Mouse (Mus musculus): Measurements from ENCODE around the gene Ssh2. TPM values are rescaled to one million over a fixed set of nuclear protein-coding genes. Genes with fewer than 3 reads are reported as not detected.

The Ssh2 gene
- polyA plus RNA-seq, 1 experiment from 2014 or later: 2.7 TPM

- H3K27ac ChIP-seq (ENCODE audit: low read depth, low read length): peak overlapping the region; percentile 94; the same call in 1 of the 2 replicates
- no peak overlapping the region for H3K4me3 ChIP-seq (ENCODE audit: low read depth, low read length)
- no peak overlapping the region for H3K4me2 ChIP-seq (replicated peaks; ENCODE audit: low read depth)
- peaks cover 16% of the 10 kb centered on the region for H3K4me1 ChIP-seq (replicated peaks; ENCODE audit: control insufficient read depth, insufficient read depth, low read length)
- ATAC-seq: no peak
- no peaks in the 10 kb centered on the region for H3K9me3 ChIP-seq (ENCODE audit: control insufficient read depth)
- H3K27me3 ChIP-seq (replicated peaks; ENCODE audit: control insufficient read depth, insufficient read depth, low read length): no peaks in the 10 kb centered on the region
- H3K36me3 ChIP-seq (ENCODE audit: control insufficient read depth, insufficient read depth): peaks cover 71% of the 10 kb centered on the region
- WGBS: 69% methylated on average over 3 of the region's 3 CpGs
- TF ChIP-seq CTCF (IDR thresholded peaks at IDR 0.05; ENCODE audit: low read depth): no peak
- H3K9ac ChIP-seq (ENCODE audit: low read depth, low read length): no peak overlapping the region
These were observed 287.4 kb downstream of the Ssh2 start for GRCm38 (mm10) chr11:77503511-77503910.

GRCm38 (mm10) chr11:77504377-77504776 lies 288.3 kb downstream of the Ssh2 start:
- TF ChIP-seq CTCF (IDR thresholded peaks at IDR 0.05; ENCODE audit: low read depth): no peak
- Histone ChIP-seq H3K4me1 (replicated peaks; ENCODE audit: control insufficient read depth, insufficient read depth, low read length) (peaks cover 15% of the 10 kb centered on the region), H3K9me3 (ENCODE audit: control insufficient read depth) (no peaks in the 10 kb centered on the region), H3K4me2 (replicated peaks; ENCODE audit: low read depth) (no peak overlapping the region), H3K27me3 (replicated peaks; ENCODE audit: control insufficient read depth, insufficient read depth, low read length) (no peaks in the 10 kb centered on the region), H3K9ac (ENCODE audit: low read depth, low read length) (no peak overlapping the region), H3K36me3 (ENCODE audit: control insufficient read depth, insufficient read depth) (peaks cover 62% of the 10 kb centered on the region), H3K4me3 (ENCODE audit: low read depth, low read length) (no peak overlapping the region), H3K27ac (ENCODE audit: low read depth, low read length) (peak overlapping the region; percentile 94)
- no peak for ATAC-seq
- 91% methylated on average over 19 of the region's 19 CpGs for WGBS

GRCm38 (mm10) chr11:77505291-77505980 lies 289.3 kb downstream of the Ssh2 start:
- H3K27ac ChIP-seq (ENCODE audit: low read depth, low read length): peak overlapping the region; percentile 94
- H3K4me1 ChIP-seq (replicated peaks; ENCODE audit: control insufficient read depth, insufficient read depth, low read length): peaks cover 15% of the 10 kb centered on the region
- peak; percentile 35; the same call in 1 of the 2 replicates for TF ChIP-seq CTCF (IDR thresholded peaks at IDR 0.05; ENCODE audit: low read depth)
- ATAC-seq: peak; percentile 74
- WGBS: 67% methylated on average over 22 of the region's 22 CpGs
- H3K4me2 ChIP-seq (replicated peaks; ENCODE audit: low read depth): peak overlapping the region; percentile 51
- H3K36me3 ChIP-seq (ENCODE audit: control insufficient read depth, insufficient read depth): peaks cover 52% of the 10 kb centered on the region
- H3K27me3 ChIP-seq (replicated peaks; ENCODE audit: control insufficient read depth, insufficient read depth, low read length): no peaks in the 10 kb centered on the region
- 0 out of 2 replicates have a peak overlapping the region, but pooled peaks have one; percentile 7 for H3K9ac ChIP-seq (ENCODE audit: low read depth, low read length)
- no peaks in the 10 kb centered on the region for H3K9me3 ChIP-seq (ENCODE audit: control insufficient read depth)
- H3K4me3 ChIP-seq (ENCODE audit: low read depth, low read length): no peak overlapping the region

GRCm38 (mm10) chr11:77506273-77506672 lies 290.2 kb downstream of the Ssh2 start:
- Histone ChIP-seq H3K27ac (ENCODE audit: low read depth, low read length) (peak overlapping the region; percentile 94), H3K36me3 (ENCODE audit: control insufficient read depth, insufficient read depth) (peaks cover 44% of the 10 kb centered on the region), H3K4me3 (ENCODE audit: low read depth, low read length) (no peak overlapping the region), H3K9me3 (ENCODE audit: control insufficient read depth) (no peaks in the 10 kb centered on the region), H3K9ac (ENCODE audit: low read depth, low read length) (no peak overlapping the region), H3K4me1 (replicated peaks; ENCODE audit: control insufficient read depth, insufficient read depth, low read length) (peaks cover 15% of the 10 kb centered on the region), H3K27me3 (replicated peaks; ENCODE audit: control insufficient read depth, insufficient read depth, low read length) (no peaks in the 10 kb centered on the region), H3K4me2 (replicated peaks; ENCODE audit: low read depth) (peak overlapping the region; percentile 51; the same call in 1 of the 2 replicates)
- peak; percentile 38; the same call in 1 of the 2 replicates for TF ChIP-seq CTCF (IDR thresholded peaks at IDR 0.05; ENCODE audit: low read depth)
- 38% methylated on average over 14 of the region's 14 CpGs for WGBS
- peak; percentile 86 for ATAC-seq

- Histone ChIP-seq H3K27ac (ENCODE audit: low read depth, low read length) (peak overlapping the region; percentile 65), H3K4me3 (ENCODE audit: low read depth, low read length) (no peak overlapping the region), H3K9ac (ENCODE audit: low read depth, low read length) (no peak overlapping the region), H3K27me3 (replicated peaks; ENCODE audit: control insufficient read depth, insufficient read depth, low read length) (no peaks in the 10 kb centered on the region), H3K9me3 (ENCODE audit: control insufficient read depth) (no peaks in the 10 kb centered on the region), H3K36me3 (ENCODE audit: control insufficient read depth, insufficient read depth) (peaks cover 41% of the 10 kb centered on the region), H3K4me1 (replicated peaks; ENCODE audit: control insufficient read depth, insufficient read depth, low read length) (peaks cover 15% of the 10 kb centered on the region), H3K4me2 (replicated peaks; ENCODE audit: low read depth) (no peak overlapping the region)
- no peak for TF ChIP-seq CTCF (IDR thresholded peaks at IDR 0.05; ENCODE audit: low read depth)
- ATAC-seq: no peak
- WGBS: 79% methylated on average over 6 of the region's 6 CpGs
These were observed 290.9 kb downstream of the Ssh2 start for GRCm38 (mm10) chr11:77506941-77507340.

GRCm38 (mm10) chr11:77507426-77507825 lies 291.3 kb downstream of the Ssh2 start:
- no peak overlapping the region for H3K4me2 ChIP-seq (replicated peaks; ENCODE audit: low read depth)
- WGBS: 70% methylated on average over 4 of the region's 4 CpGs
- H3K4me1 ChIP-seq (replicated peaks; ENCODE audit: control insufficient read depth, insufficient read depth, low read length): peaks cover 19% of the 10 kb centered on the region
- ATAC-seq: no peak
- peaks cover 40% of the 10 kb centered on the region for H3K36me3 ChIP-seq (ENCODE audit: control insufficient read depth, insufficient read depth)
- H3K27ac ChIP-seq (ENCODE audit: low read depth, low read length): peak overlapping the region; percentile 65
- no peak overlapping the region for H3K4me3 ChIP-seq (ENCODE audit: low read depth, low read length)
- no peaks in the 10 kb centered on the region for H3K9me3 ChIP-seq (ENCODE audit: control insufficient read depth)
- TF ChIP-seq CTCF (IDR thresholded peaks at IDR 0.05; ENCODE audit: low read depth): no peak
- H3K27me3 ChIP-seq (replicated peaks; ENCODE audit: control insufficient read depth, insufficient read depth, low read length): no peaks in the 10 kb centered on the region
- H3K9ac ChIP-seq (ENCODE audit: low read depth, low read length): no peak overlapping the region
